Mouse (Mus musculus) ovary, postnatal 36 days (tissue): ENCODE measurements around the gene Notch2.

Experiments
- DNase-seq: peaks from one replicate; pipeline ENCODE4 v3.0.0; 2022; ENCODE audit warnings: low spot score, mixed read lengths

Gene Notch2

GRCm38 (mm10) chr3:98157073-98157472 lies 143.7 kb downstream of the Notch2 start:
- no peak for DNase-seq

- no peak for DNase-seq
These were observed 144.3 kb downstream of the Notch2 start for GRCm38 (mm10) chr3:98157585-98157984.

GRCm38 (mm10) chr3:98158646-98159045 lies 145.3 kb downstream of the Notch2 start:
- DNase-seq: no peak

- no peak for DNase-seq
These were observed 146.0 kb downstream of the Notch2 start for GRCm38 (mm10) chr3:98159289-98159688.

GRCm38 (mm10) chr3:98160330-98160729 lies 147.0 kb downstream of the Notch2 start, which contains the start of gene Adam30:
Gene Adam30, plus strand, starts transcription at chr3:98160630.
- no peak for DNase-seq

- peak; percentile 23 for DNase-seq
These were observed 165.0 kb downstream of the Notch2 start for GRCm38 (mm10) chr3:98178340-98178739.

- peak; percentile 37 for DNase-seq
These were observed 167.5 kb downstream of the Notch2 start for GRCm38 (mm10) chr3:98180805-98181204.

GRCm38 (mm10) chr3:98185163-98185714 lies 171.9 kb downstream of the Notch2 start:
- no peak for DNase-seq

- no peak for DNase-seq
These were observed 174.4 kb downstream of the Notch2 start for GRCm38 (mm10) chr3:98187777-98188176.

GRCm38 (mm10) chr3:98197711-98198532 lies 184.6 kb downstream of the Notch2 start:
- no peak for DNase-seq

GRCm38 (mm10) chr3:98199747-98200146 lies 186.4 kb downstream of the Notch2 start:
- DNase-seq: no peak
